Mouse (Mus musculus): ENCODE results near the gene Lyplal1. TPM values are rescaled to one million over a fixed set of nuclear protein-coding genes. Genes with fewer than 3 reads are reported as not detected.

The Lyplal1 gene
- polyA plus RNA-seq (2012; rRNA removed): 4.7 TPM in 2 replicates
- 9.1 and 9.2 TPM in 2 replicates for polyA plus RNA-seq (2014; fragmentation: Nextera tagmentation; extraction: Ambion mirVana)

GRCm38 (mm10) chr1:186116701-186117488, at the start of gene Lyplal1:
Gene Lyplal1 (minus strand): TSS chr1:186117310.
- Histone ChIP-seq H3K9me3 (ENCODE audit: control insufficient read depth, low read length) (no peaks in the 10 kb centered on the region), H3K36me3 (replicated peaks; ENCODE audit: control insufficient read depth, insufficient read depth, low read depth) (no peaks in the 10 kb centered on the region), H3K27ac (no peak within 1 kb of the TSS), H3K4me3 (ENCODE audit: insufficient read depth in 1 of 2, low read depth in 2 of 2, low read length in 2 of 2) (peak within 1 kb of the TSS; percentile 56 to 78), H3K4me2 (ENCODE audit: low read depth) (peak within 1 kb of the TSS; percentile 68), H3K9ac (replicated peaks) (peak within 1 kb of the TSS; percentile 57), H3K27me3 (ENCODE audit: control insufficient read depth, insufficient read depth, low read length) (no peaks in the 10 kb centered on the region), H3K4me1 (replicated peaks; ENCODE audit: control insufficient read depth in 2 of 2, insufficient read depth in 2 of 2, low read length in 1 of 2) (peaks cover 0 to 5% of the 10 kb centered on the region in 2 experiments; a peak in 1 of 4 replicates)
- peak; percentile 90 for ATAC-seq (ENCODE audit: insufficient read depth)
- no peak for TF ChIP-seq EP300 (IDR thresholded peaks at IDR 0.05; ENCODE audit: low read depth)
- no peak for TF ChIP-seq CTCF (IDR thresholded peaks at IDR 0.05; ENCODE audit: low read depth)
- peak; percentile 58 to 67 (median 63) for DNase-seq (ENCODE audit: low read depth in 3 of 3, low spot score in 3 of 3)
- WGBS (ENCODE audit: insufficient replicate concordance): 3% methylated on average over 44 of the region's 44 CpGs

- Histone ChIP-seq H3K27ac (no peak overlapping the region), H3K4me3 (ENCODE audit: insufficient read depth in 1 of 2, low read depth in 2 of 2, low read length in 2 of 2) (no peak overlapping the region), H3K4me1 (replicated peaks; ENCODE audit: control insufficient read depth in 2 of 2, insufficient read depth in 2 of 2, low read length in 1 of 2) (no peaks in the 10 kb centered on the region), H3K9ac (replicated peaks) (no peak overlapping the region), H3K9me3 (ENCODE audit: control insufficient read depth, low read length) (no peaks in the 10 kb centered on the region), H3K4me2 (ENCODE audit: low read depth) (no peak overlapping the region), H3K27me3 (ENCODE audit: control insufficient read depth, insufficient read depth, low read length) (no peaks in the 10 kb centered on the region), H3K36me3 (replicated peaks; ENCODE audit: control insufficient read depth, insufficient read depth, low read depth) (no peaks in the 10 kb centered on the region)
- no peak for ATAC-seq (ENCODE audit: insufficient read depth)
- WGBS (ENCODE audit: insufficient replicate concordance): 64% methylated on average over 2 of the region's 2 CpGs
- no peak for DNase-seq (ENCODE audit: low read depth in 3 of 3, low spot score in 3 of 3)
- TF ChIP-seq EP300 (IDR thresholded peaks at IDR 0.05; ENCODE audit: low read depth): no peak
- no peak for TF ChIP-seq CTCF (IDR thresholded peaks at IDR 0.05; ENCODE audit: low read depth)
Measured at GRCm38 (mm10) chr1:186163616-186164015, 46.5 kb upstream of the Lyplal1 start.

GRCm38 (mm10) chr1:186163206-186163605, 46.1 kb upstream of the Lyplal1 start:
- 65% methylated on average over 12 of the region's 12 CpGs for WGBS (ENCODE audit: insufficient replicate concordance)
- DNase-seq (ENCODE audit: low read depth in 3 of 3, low spot score in 3 of 3) (no peak), ATAC-seq (ENCODE audit: insufficient read depth) (no peak)
- Histone ChIP-seq H3K9ac (replicated peaks) (no peak overlapping the region), H3K4me2 (ENCODE audit: low read depth) (no peak overlapping the region), H3K36me3 (replicated peaks; ENCODE audit: control insufficient read depth, insufficient read depth, low read depth) (no peaks in the 10 kb centered on the region), H3K27ac (no peak overlapping the region), H3K4me1 (replicated peaks; ENCODE audit: control insufficient read depth in 2 of 2, insufficient read depth in 2 of 2, low read length in 1 of 2) (no peaks in the 10 kb centered on the region), H3K9me3 (ENCODE audit: control insufficient read depth, low read length) (no peaks in the 10 kb centered on the region), H3K4me3 (ENCODE audit: insufficient read depth in 1 of 2, low read depth in 2 of 2, low read length in 2 of 2) (no peak overlapping the region), H3K27me3 (ENCODE audit: control insufficient read depth, insufficient read depth, low read length) (no peaks in the 10 kb centered on the region)
- TF ChIP-seq CTCF (IDR thresholded peaks at IDR 0.05; ENCODE audit: low read depth) (no peak), EP300 (IDR thresholded peaks at IDR 0.05; ENCODE audit: low read depth) (no peak)

GRCm38 (mm10) chr1:186150376-186150775, 33.3 kb upstream of the Lyplal1 start:
- Histone ChIP-seq H3K27ac (no peak overlapping the region), H3K4me3 (ENCODE audit: insufficient read depth in 1 of 2, low read depth in 2 of 2, low read length in 2 of 2) (no peak overlapping the region), H3K9me3 (ENCODE audit: control insufficient read depth, low read length) (no peaks in the 10 kb centered on the region), H3K4me1 (replicated peaks; ENCODE audit: control insufficient read depth in 2 of 2, insufficient read depth in 2 of 2, low read length in 1 of 2) (no peaks in the 10 kb centered on the region), H3K36me3 (replicated peaks; ENCODE audit: control insufficient read depth, insufficient read depth, low read depth) (no peaks in the 10 kb centered on the region), H3K27me3 (ENCODE audit: control insufficient read depth, insufficient read depth, low read length) (no peaks in the 10 kb centered on the region), H3K4me2 (ENCODE audit: low read depth) (no peak overlapping the region), H3K9ac (replicated peaks) (no peak overlapping the region)
- no peak for ATAC-seq (ENCODE audit: insufficient read depth)
- no peak for DNase-seq (ENCODE audit: low read depth in 3 of 3, low spot score in 3 of 3)
- TF ChIP-seq CTCF (IDR thresholded peaks at IDR 0.05; ENCODE audit: low read depth): no peak
- TF ChIP-seq EP300 (IDR thresholded peaks at IDR 0.05; ENCODE audit: low read depth): no peak
- 66% methylated on average over 5 of the region's 5 CpGs for WGBS (ENCODE audit: insufficient replicate concordance)

GRCm38 (mm10) chr1:186145444-186145843, 28.3 kb upstream of the Lyplal1 start:
- no peak for DNase-seq (ENCODE audit: low read depth in 3 of 3, low spot score in 3 of 3)
- WGBS (ENCODE audit: insufficient replicate concordance): 59% methylated on average over 6 of the region's 6 CpGs

More at GRCm38 (mm10) chr1:186145444-186145843, 28.3 kb upstream of the Lyplal1 start:
- no peaks in the 10 kb centered on the region for H3K9me3 ChIP-seq (ENCODE audit: control insufficient read depth, low read length)
- no peaks in the 10 kb centered on the region for H3K27me3 ChIP-seq (ENCODE audit: control insufficient read depth, insufficient read depth, low read length)
- no peaks in the 10 kb centered on the region for H3K36me3 ChIP-seq (replicated peaks; ENCODE audit: control insufficient read depth, insufficient read depth, low read depth)
- H3K4me2 ChIP-seq (ENCODE audit: low read depth): no peak overlapping the region
- no peak overlapping the region for H3K9ac ChIP-seq (replicated peaks)
- no peak overlapping the region for H3K4me3 ChIP-seq (ENCODE audit: insufficient read depth in 1 of 2, low read depth in 2 of 2, low read length in 2 of 2)
- no peaks in the 10 kb centered on the region for H3K4me1 ChIP-seq (replicated peaks; ENCODE audit: control insufficient read depth in 2 of 2, insufficient read depth in 2 of 2, low read length in 1 of 2)
- TF ChIP-seq CTCF (IDR thresholded peaks at IDR 0.05; ENCODE audit: low read depth) (no peak), EP300 (IDR thresholded peaks at IDR 0.05; ENCODE audit: low read depth) (no peak)
- H3K27ac ChIP-seq: no peak overlapping the region
- ATAC-seq (ENCODE audit: insufficient read depth): no peak

All from liver, embryonic 14.5 days (tissue).